Mouse (Mus musculus): Measurements from ENCODE around the gene Fam206a. TPM values are rescaled to one million over a fixed set of nuclear protein-coding genes. Genes with fewer than 3 reads are reported as not detected.

Fam206a gene
- 10 to 100 TPM; 14.3 to 18.9 TPM for polyA plus RNA-seq (2017; shearing (Covaris generic))

GRCm38 (mm10) chr4:56801907-56802668 is at the start of gene Fam206a, which contains the start of gene Elp1:
Gene Fam206a (plus strand): TSS chr4:56802345.
Gene Elp1 (minus strand): TSS chr4:56802331.

Other genes with a start within 250 kb of the Fam206a start
- not detected for gene Gm26657, start 62.3 kb upstream of the Fam206a start, polyA plus RNA-seq (2017; shearing (Covaris generic))
- gene Actl7b, start 60.9 kb upstream of the Fam206a start, polyA plus RNA-seq (2017; shearing (Covaris generic)), result under 1 TPM in 1 of 2 experiments, not detected in 1; 0.48 TPM
- not detected for gene Actl7a, start 58.9 kb upstream of the Fam206a start, polyA plus RNA-seq (2017; shearing (Covaris generic))
- 10 to 100 TPM; 25.2 to 26.9 TPM for gene Elp1, start within 50 bp of the Fam206a start, polyA plus RNA-seq (2017; shearing (Covaris generic))
- gene Ctnnal1, start 62.8 kb downstream of the Fam206a start, polyA plus RNA-seq (2017; shearing (Covaris generic)), result 1 to 10 TPM in 1 of 2 experiments, under 1 TPM in 1; 0.82 to 1.7 TPM
- 10 to 100 TPM in 1 of 2 experiments, 1 to 10 TPM in 1; 9.1 to 14.0 TPM for gene Tmem245, start 145.1 kb downstream of the Fam206a start, polyA plus RNA-seq (2017; shearing (Covaris generic))
- not detected for gene Frrs1l, start 188.0 kb downstream of the Fam206a start, polyA plus RNA-seq (2017; shearing (Covaris generic))

Data from activated CD4-positive, CD25-positive, alpha-beta regulatory T cell (primary cell).